Mouse (Mus musculus): ENCODE measurements around the gene Pgp. TPM values are rescaled to one million over a fixed set of nuclear protein-coding genes. Genes with fewer than 3 reads are reported as not detected.

Gene Pgp
- total and polyA plus RNA-seq, 2 experiments from 2014 or later = 50.1 to 86.8 TPM

DNA sequence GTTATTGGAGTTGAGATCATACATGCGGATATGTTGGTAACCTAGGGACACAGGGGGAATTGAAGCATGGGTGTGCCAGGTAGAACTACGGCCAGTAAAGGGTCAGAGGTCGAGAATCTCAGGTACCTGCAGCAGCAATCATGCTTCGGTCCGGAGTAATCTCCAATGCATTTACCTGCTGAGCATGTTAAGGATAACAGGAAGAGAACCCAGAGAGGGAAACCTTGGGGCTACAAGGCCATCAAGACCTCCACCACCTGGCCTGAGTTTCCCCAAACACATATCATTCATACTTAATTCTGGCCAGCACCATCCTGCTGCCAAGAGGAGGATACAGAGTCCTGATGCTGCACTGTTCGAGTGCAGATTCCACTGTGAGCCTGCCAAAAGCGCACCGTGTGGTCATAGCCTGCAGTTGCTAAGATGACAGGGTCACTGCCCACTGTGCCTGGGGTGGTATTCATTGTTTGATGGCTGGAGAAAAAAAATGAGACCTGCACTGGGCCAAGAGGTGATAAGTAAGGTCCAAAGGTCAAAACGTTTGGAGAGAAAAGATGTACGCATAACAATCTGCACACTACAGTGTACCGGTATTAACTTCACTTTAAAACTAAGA lies 7.9 kb downstream of the Pgp start:
- peak overlapping the region; percentile 56 for H3K4me3 ChIP-seq (ENCODE audit: low read depth, low read length)

DNA sequence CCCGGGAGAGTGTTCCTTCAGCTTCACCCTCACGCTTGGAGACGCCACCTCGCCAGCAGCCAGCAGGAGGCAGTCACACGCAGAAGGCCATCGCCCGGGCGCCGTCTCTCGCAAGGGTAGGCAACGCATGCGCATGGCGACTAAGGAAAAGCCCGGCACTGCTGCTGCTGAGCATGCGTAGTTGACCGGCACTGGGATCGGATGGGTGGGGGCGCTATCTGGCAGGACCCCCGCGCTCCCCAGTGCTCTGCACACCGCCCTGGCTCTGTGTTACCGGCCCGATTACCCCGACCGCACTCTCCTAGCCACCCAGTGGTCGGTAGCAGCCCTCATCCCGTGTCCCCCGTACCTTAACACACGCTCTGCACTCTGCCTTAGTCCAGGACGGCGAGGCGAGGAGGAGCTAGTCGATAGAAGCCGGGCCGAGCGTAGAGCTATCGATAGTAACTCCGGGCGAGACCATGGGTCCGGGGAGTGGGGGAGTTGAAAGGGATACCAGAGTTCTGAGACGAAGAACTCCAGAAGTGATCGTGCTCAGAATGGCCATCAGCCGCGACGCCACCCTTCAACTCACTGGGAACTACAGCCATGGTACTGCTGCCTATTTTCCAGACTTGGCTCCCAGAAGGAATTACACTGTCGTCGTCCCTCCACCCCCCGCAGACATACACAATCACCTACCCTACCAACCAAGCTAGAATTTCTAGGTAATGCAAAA lies 8.6 kb downstream of the Pgp start, which contains the start of gene Mlst8:
Mlst8 (minus strand) TSS at position 416 of the 718 bp plus-strand sequence.
- WGBS = 1% methylated on average over 48 of the region's 48 CpGs
- Histone ChIP-seq H3K27ac (ENCODE audit: low read depth, low read length) (peak within 1 kb of the TSS; percentile 89), H3K36me3 (ENCODE audit: insufficient read depth, low read length) (peaks cover 34% of the 10 kb centered on the region), H3K4me1 (ENCODE audit: insufficient read depth, low read length) (peaks cover 6% of the 10 kb centered on the region), H3K9ac (replicated peaks; ENCODE audit: low read length, poor library complexity, severe bottlenecking) (peak within 1 kb of the TSS; percentile 69), H3K4me3 (ENCODE audit: low read depth, low read length) (peak within 1 kb of the TSS; percentile 56), H3K4me2 (ENCODE audit: low read depth, low read length, poor library complexity, severe bottlenecking) (peak within 1 kb of the TSS; percentile 77), H3K9me3 (ENCODE audit: low read length) (no peaks in the 10 kb centered on the region), H3K27me3 (ENCODE audit: insufficient read depth, low read length) (no peaks in the 10 kb centered on the region)
- DNase-seq (ENCODE audit: low spot score) (peak; percentile 97), ATAC-seq (ENCODE audit: low FRiP score) (peak; percentile 91)
- TF ChIP-seq CTCF (IDR thresholded peaks at IDR 0.05) = peak; percentile 92

More for the DNA sequence above, 7.9 kb downstream of the Pgp start:
- peaks cover 6% of the 10 kb centered on the region for H3K4me1 ChIP-seq (ENCODE audit: insufficient read depth, low read length)
- peaks cover 35% of the 10 kb centered on the region for H3K36me3 ChIP-seq (ENCODE audit: insufficient read depth, low read length)
- H3K9ac ChIP-seq (replicated peaks; ENCODE audit: low read length, poor library complexity, severe bottlenecking) = peak overlapping the region; percentile 69
- ATAC-seq (ENCODE audit: low FRiP score) (no peak), DNase-seq (ENCODE audit: low spot score) (no peak)
- H3K27me3 ChIP-seq (ENCODE audit: insufficient read depth, low read length) = no peaks in the 10 kb centered on the region
- H3K27ac ChIP-seq (ENCODE audit: low read depth, low read length) = peak overlapping the region; percentile 32; the same call in 1 of the 2 replicates
- H3K9me3 ChIP-seq (ENCODE audit: low read length) = no peaks in the 10 kb centered on the region
- 50% methylated on average over 11 of the region's 11 CpGs for WGBS
- TF ChIP-seq CTCF (IDR thresholded peaks at IDR 0.05) = no peak
- peak overlapping the region; percentile 77 for H3K4me2 ChIP-seq (ENCODE audit: low read depth, low read length, poor library complexity, severe bottlenecking)

- peaks cover 28% of the 10 kb centered on the region for H3K36me3 ChIP-seq (ENCODE audit: insufficient read depth, low read length)
- ATAC-seq (ENCODE audit: low FRiP score) = no peak
- peak overlapping the region; percentile 56 for H3K4me3 ChIP-seq (ENCODE audit: low read depth, low read length)
- no peak for DNase-seq (ENCODE audit: low spot score)
- no peak for TF ChIP-seq CTCF (IDR thresholded peaks at IDR 0.05)
- H3K4me2 ChIP-seq (ENCODE audit: low read depth, low read length, poor library complexity, severe bottlenecking) = no peak overlapping the region
- H3K27ac ChIP-seq (ENCODE audit: low read depth, low read length) = no peak overlapping the region
- WGBS = 17% methylated on average over 1 of the region's 1 CpGs
- peaks cover 3% of the 10 kb centered on the region; the same call in 1 of the 2 replicates for H3K4me1 ChIP-seq (ENCODE audit: insufficient read depth, low read length)
- no peaks in the 10 kb centered on the region for H3K27me3 ChIP-seq (ENCODE audit: insufficient read depth, low read length)
- no peak overlapping the region for H3K9ac ChIP-seq (replicated peaks; ENCODE audit: low read length, poor library complexity, severe bottlenecking)
- H3K9me3 ChIP-seq (ENCODE audit: low read length) = no peaks in the 10 kb centered on the region
These were observed 9.2 kb downstream of the Pgp start for GRCm38 (mm10) chr17:24479431-24479830.

GRCm38 (mm10) chr17:24480201-24480826 lies 10.1 kb downstream of the Pgp start:
- ATAC-seq (ENCODE audit: low FRiP score) (no peak), DNase-seq (ENCODE audit: low spot score) (no peak)
- Histone ChIP-seq H3K4me1 (ENCODE audit: insufficient read depth, low read length) (peaks cover 5% of the 10 kb centered on the region; the same call in 1 of the 2 replicates), H3K4me3 (ENCODE audit: low read depth, low read length) (no peak overlapping the region), H3K36me3 (ENCODE audit: insufficient read depth, low read length) (peaks cover 21% of the 10 kb centered on the region), H3K27me3 (ENCODE audit: insufficient read depth, low read length) (no peaks in the 10 kb centered on the region), H3K9me3 (ENCODE audit: low read length) (no peaks in the 10 kb centered on the region), H3K9ac (replicated peaks; ENCODE audit: low read length, poor library complexity, severe bottlenecking) (no peak overlapping the region), H3K4me2 (ENCODE audit: low read depth, low read length, poor library complexity, severe bottlenecking) (no peak overlapping the region), H3K27ac (ENCODE audit: low read depth, low read length) (no peak overlapping the region)
- peak; percentile 56 for TF ChIP-seq CTCF (IDR thresholded peaks at IDR 0.05)
- WGBS = 36% methylated on average over 3 of the region's 3 CpGs

GRCm38 (mm10) chr17:24481027-24481815 lies 11.0 kb downstream of the Pgp start:
- Histone ChIP-seq H3K9me3 (ENCODE audit: low read length) (no peaks in the 10 kb centered on the region), H3K27me3 (ENCODE audit: insufficient read depth, low read length) (no peaks in the 10 kb centered on the region), H3K4me2 (ENCODE audit: low read depth, low read length, poor library complexity, severe bottlenecking) (no peak overlapping the region), H3K4me3 (ENCODE audit: low read depth, low read length) (no peak overlapping the region), H3K4me1 (ENCODE audit: insufficient read depth, low read length) (peaks cover 6% of the 10 kb centered on the region; the same call in 1 of the 2 replicates), H3K9ac (replicated peaks; ENCODE audit: low read length, poor library complexity, severe bottlenecking) (no peak overlapping the region), H3K27ac (ENCODE audit: low read depth, low read length) (no peak overlapping the region), H3K36me3 (ENCODE audit: insufficient read depth, low read length) (peaks cover 12% of the 10 kb centered on the region)
- DNase-seq (ENCODE audit: low spot score) (no peak), ATAC-seq (ENCODE audit: low FRiP score) (no peak)
- 95% methylated on average over 20 of the region's 20 CpGs for WGBS
- TF ChIP-seq CTCF (IDR thresholded peaks at IDR 0.05) = no peak
